Mouse (Mus musculus) megakaryocyte, embryonic 14.5 days (primary cell): Measurements from ENCODE around the gene Phf21a. TPM values are rescaled to one million over a fixed set of nuclear protein-coding genes. Genes with fewer than 3 reads are reported as not detected.
A peak's percentile ranks its signal among the peaks of the same experiment; 100 is the strongest.

ENCODE experiments used
- H3K27me3 ChIP-seq: replicated peaks from 2 replicates; pipeline ENCODE3; 2012; ENCODE audit warnings: inconsistent platforms
- H3K36me3 ChIP-seq: replicated peaks from 2 replicates; pipeline ENCODE3; 2012; ENCODE audit warnings: low read length, inconsistent platforms, mixed read lengths
- H3K4me1 ChIP-seq: 2 replicates; pipeline ENCODE4 v1.6.1; 2012; ENCODE audit warnings: inconsistent platforms
- H3K4me3 ChIP-seq: replicated peaks from 2 replicates; pipeline ENCODE3; 2012; ENCODE audit warnings: moderate library complexity, mild to moderate bottlenecking, inconsistent platforms
- H3K9me3 ChIP-seq: 2 replicates; pipeline ENCODE4 v1.6.1; 2012; ENCODE audit warnings: inconsistent platforms
- FLI1 ChIP-seq: IDR thresholded peaks from 2 replicates; pipeline ENCODE4 v1.6.1; 2012; ENCODE audit warnings: low read length, inconsistent platforms, mixed read lengths
- GATA1 ChIP-seq: IDR thresholded peaks from 3 replicates; pipeline ENCODE4 v1.6.1; 2012; ENCODE audit warnings: mixed read lengths, low read length, inconsistent platforms, borderline replicate concordance
- polyA plus RNA-seq: library from polyadenylated mRNA; stranded (reverse); fragments of >175 nt; gene quantifications from 2 replicates; pipeline ENCODE4 v1.2.3, GENCODE M21; 2012; ENCODE audit warnings: low replicate concordance; ENCODE audit not compliant: insufficient read depth

The Phf21a gene
- polyA plus RNA-seq, 1 experiment, result 19.0 TPM

DNA sequence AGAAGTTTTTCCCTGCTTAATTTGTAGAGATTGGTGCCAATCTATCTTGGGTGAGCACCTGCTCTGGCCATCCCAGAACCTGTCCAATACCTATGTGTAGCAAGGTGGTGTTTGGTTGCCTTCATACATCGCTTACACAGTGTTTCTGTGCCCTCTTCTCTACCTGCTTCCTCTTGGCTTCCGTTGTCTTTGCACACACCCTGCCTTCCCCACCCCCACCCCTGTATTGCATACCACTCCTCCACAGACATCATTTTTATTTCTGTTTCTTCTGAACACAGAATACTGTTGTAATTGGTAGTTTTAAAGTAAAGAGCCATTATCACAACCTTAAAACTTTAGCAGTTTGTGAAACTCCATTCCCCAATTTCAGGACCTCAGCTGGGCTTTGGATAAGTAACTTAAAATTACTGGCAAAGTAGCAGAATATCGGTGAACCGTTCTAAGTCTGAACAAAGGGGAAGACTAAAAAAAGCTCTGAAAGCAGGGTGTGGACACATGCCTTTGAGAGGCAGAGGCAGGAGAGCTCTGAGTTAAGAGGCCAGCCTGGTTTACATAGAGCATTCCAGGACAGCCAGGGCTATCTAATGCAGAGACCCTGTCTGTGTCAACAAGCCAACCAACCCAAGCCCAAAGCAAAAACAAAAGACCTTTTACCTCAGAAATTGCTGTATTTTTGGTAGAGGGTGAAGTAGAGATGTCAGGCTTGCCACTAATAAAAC lies 109.6 kb downstream of the Phf21a start:
- H3K4me1 ChIP-seq, result peaks cover 70% of the 10 kb centered on the region
- peaks cover 5% of the 10 kb centered on the region for H3K36me3 ChIP-seq
- peak overlapping the region; percentile 69 for H3K4me3 ChIP-seq
- H3K27me3 ChIP-seq, result no peaks in the 10 kb centered on the region
- TF ChIP-seq GATA1 (no peak), FLI1 (no peak)
- H3K9me3 ChIP-seq, result no peaks in the 10 kb centered on the region

DNA sequence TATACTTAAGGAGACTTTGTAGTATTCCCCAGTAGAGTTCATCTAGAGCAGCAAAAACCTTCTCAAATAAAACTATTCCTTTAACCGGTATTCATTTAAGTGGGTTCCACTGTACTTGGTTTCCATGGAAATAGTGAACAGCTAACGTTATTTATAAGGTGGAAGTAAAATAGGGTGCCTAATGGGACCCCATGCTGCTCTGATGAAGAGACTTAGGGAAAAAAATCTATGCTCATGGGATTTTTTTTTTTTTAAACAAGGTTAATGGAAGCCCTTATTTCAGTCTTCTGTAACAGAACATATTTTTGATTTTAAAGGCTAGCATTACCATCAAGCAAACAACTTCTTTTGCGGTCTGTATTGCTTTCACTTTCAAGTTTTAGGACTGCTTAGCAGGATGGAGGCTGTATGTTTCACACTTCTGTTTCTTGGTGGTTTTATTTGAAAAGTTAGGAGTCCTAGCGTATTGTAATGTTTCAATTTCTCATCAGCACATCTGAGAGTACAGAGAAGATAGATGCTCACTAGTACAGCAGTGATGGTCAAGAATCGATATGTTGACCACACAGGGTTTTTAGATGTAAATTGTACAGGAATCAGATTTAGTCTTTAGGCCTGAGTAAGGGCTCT lies 112.2 kb downstream of the Phf21a start:
- H3K4me3 ChIP-seq, result no peak overlapping the region
- H3K36me3 ChIP-seq, result peaks cover 3% of the 10 kb centered on the region
- no peaks in the 10 kb centered on the region for H3K27me3 ChIP-seq
- H3K4me1 ChIP-seq, result peaks cover 66% of the 10 kb centered on the region
- TF ChIP-seq FLI1 (no peak), GATA1 (no peak)
- no peaks in the 10 kb centered on the region for H3K9me3 ChIP-seq

DNA sequence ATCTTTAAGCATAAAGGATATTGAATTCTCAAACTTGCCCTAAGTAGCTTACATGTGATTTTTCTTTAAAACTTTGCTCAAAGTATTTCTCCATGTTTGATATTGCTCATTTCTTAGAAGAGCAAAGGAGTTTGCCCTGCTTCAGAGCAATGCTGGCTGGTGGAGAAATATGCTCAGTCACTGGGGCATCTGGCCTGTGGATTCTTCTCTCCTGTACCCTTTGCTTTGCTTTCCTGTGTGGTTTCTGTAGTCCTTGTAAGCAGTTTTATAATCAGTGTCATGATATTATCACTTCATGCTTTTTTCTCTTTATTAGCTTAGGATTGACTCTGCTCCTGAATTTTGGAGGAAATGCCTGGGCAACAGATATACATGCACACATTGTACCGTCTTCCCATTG lies 117.5 kb downstream of the Phf21a start:
- Histone ChIP-seq H3K36me3 (peaks cover 40% of the 10 kb centered on the region), H3K4me3 (no peak overlapping the region), H3K27me3 (no peaks in the 10 kb centered on the region), H3K4me1 (peaks cover 44% of the 10 kb centered on the region), H3K9me3 (no peaks in the 10 kb centered on the region)
- TF ChIP-seq FLI1, result no peak
- TF ChIP-seq GATA1, result no peak

DNA sequence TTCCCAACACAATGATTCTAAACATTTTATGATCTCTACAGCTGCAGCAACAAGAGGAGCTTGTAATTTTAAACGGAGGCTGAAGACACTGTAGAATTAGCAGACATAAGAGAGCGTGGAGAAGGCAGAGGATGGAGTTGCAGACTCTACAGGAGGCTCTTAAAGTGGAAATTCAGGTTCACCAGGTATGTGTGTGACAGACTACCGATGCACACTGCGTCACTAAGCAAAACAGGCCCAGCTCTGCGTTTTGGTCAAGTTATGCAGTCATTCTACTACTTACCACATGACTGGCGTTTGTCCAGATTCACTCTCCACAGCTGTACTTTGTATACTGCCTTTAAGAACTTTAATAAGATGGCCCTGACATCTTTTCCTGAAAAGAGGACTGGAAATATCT lies 128.5 kb downstream of the Phf21a start:
- H3K36me3 ChIP-seq, result peaks cover 73% of the 10 kb centered on the region
- no peak overlapping the region for H3K4me3 ChIP-seq
- peaks cover 22% of the 10 kb centered on the region for H3K4me1 ChIP-seq
- no peaks in the 10 kb centered on the region for H3K9me3 ChIP-seq
- TF ChIP-seq FLI1 (no peak), GATA1 (no peak)
- H3K27me3 ChIP-seq, result no peaks in the 10 kb centered on the region

DNA sequence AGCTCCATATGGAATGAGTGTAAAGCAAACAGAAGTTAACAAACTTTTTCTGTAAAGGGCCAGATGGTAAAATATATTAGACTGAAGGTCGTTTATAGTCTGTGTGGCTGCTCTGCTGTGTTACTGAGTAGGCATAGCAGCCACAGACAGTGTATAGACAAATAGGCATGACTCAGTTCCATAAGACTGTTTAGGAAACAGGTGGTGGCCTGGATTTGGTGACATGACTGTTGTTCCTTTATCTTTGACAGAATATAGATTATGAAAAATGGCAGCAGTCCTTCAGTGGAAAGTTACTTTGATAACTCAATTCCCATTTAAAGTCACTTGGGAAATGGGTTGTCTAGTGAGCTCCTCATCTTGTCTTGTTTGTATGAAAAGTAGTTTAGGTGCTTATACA lies 132.7 kb downstream of the Phf21a start:
- no peak for TF ChIP-seq FLI1
- peak; percentile 58; the same call in 1 of the 3 replicates for TF ChIP-seq GATA1
- H3K27me3 ChIP-seq, result no peaks in the 10 kb centered on the region
- H3K4me1 ChIP-seq, result peaks cover 34% of the 10 kb centered on the region
- peak overlapping the region; percentile 62 for H3K4me3 ChIP-seq
- peaks cover 76% of the 10 kb centered on the region for H3K36me3 ChIP-seq
- H3K9me3 ChIP-seq, result no peaks in the 10 kb centered on the region

DNA sequence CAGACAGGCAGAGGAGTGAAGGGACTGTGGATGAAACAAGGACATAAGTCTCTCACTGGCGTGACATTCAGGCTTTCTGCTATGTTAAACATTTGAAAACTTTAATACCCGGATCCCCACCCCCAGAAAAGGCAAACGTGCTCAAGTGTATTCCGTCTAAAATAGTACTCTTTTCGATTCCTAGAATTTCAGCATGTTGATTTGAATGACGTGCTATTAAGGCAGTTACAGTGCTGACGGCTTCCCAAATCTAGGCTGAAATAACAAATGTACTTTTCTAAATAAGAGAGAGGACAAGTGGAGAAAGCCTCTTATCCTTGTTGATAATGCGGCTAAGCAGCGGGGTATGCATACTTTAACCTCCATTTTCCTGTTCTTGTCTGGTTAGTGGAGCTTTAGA lies 137.1 kb downstream of the Phf21a start:
- TF ChIP-seq FLI1 (no peak), GATA1 (no peak)
- Histone ChIP-seq H3K4me1 (peaks cover 36% of the 10 kb centered on the region), H3K9me3 (no peaks in the 10 kb centered on the region), H3K36me3 (peaks cover 84% of the 10 kb centered on the region), H3K4me3 (no peak overlapping the region), H3K27me3 (no peaks in the 10 kb centered on the region)

DNA sequence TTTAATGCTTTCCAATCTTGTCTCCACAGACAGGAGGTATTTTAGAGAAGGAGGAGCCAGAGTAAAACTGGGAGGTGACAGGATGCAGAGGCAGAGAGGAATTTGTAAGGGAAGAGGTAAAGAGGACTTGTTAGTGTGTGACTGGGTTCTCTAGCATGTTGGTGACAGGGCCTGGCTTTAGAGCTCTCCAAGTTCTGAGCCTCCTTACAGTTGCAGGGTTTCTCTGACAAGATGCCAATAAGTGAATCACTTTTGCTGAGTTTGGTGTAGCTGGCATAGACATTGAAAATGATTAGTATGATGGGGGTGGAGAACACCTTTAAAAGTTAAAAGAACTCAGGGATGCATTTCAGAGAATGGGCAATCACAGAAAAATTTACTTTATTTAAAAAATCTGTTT lies 138.8 kb downstream of the Phf21a start:
- peaks cover 21% of the 10 kb centered on the region for H3K4me1 ChIP-seq
- H3K9me3 ChIP-seq, result no peaks in the 10 kb centered on the region
- TF ChIP-seq GATA1 (no peak), FLI1 (no peak)
- peaks cover 88% of the 10 kb centered on the region for H3K36me3 ChIP-seq
- no peaks in the 10 kb centered on the region for H3K27me3 ChIP-seq
- no peak overlapping the region for H3K4me3 ChIP-seq

DNA sequence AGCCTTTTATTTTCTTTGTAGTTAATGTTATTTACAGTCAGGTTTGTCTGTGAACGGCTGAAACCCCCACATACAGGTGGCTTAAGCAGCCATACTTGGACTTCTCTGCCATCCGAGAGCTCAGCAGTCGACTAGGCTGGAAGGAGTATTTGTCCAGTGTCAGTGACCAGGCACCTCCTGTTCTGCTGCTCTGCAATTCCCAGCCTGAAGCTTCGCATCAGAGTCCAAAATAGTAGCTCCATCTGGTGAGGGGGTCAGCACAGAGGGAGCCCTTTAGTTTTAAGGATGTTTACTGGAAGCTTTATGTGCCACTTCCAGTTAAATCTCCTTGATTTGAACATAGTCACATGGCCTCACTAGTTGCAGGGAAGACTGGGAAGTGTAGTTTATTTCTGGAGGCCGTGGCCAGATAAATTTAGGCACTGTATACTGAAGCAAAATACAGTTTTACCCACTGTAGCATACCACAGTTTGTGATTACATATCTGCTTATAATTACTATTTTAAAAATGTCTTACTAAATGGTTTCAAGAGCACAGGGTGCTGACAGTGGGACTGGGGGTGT lies 141.9 kb downstream of the Phf21a start:
- Histone ChIP-seq H3K9me3 (no peaks in the 10 kb centered on the region), H3K27me3 (no peaks in the 10 kb centered on the region), H3K36me3 (peaks cover 92% of the 10 kb centered on the region), H3K4me3 (no peak overlapping the region), H3K4me1 (peaks cover 21% of the 10 kb centered on the region)
- TF ChIP-seq FLI1 (no peak), GATA1 (no peak)

DNA sequence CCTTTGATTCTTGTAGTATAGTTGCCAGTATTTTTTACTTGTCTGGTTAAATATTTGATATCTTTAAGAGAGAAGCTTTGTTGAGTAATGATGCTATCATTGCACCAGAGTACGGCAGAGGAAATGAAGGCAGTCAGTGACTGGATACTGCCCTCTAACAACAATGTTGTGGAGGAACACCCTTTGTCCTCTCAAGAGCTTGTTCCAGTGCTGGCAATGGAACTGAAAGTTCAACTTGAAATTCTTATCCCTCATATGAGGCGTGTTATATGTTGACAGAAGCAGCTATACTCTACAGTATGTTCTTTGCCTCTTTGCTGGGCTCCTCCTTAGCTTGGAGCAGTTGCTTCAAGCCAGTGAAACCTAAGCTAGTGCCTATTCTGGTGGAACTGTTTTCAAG lies 147.4 kb downstream of the Phf21a start:
- TF ChIP-seq GATA1 (no peak), FLI1 (no peak)
- H3K4me3 ChIP-seq, result no peak overlapping the region
- H3K4me1 ChIP-seq, result peaks cover 39% of the 10 kb centered on the region
- peaks cover 78% of the 10 kb centered on the region for H3K36me3 ChIP-seq
- H3K27me3 ChIP-seq, result no peaks in the 10 kb centered on the region
- no peaks in the 10 kb centered on the region for H3K9me3 ChIP-seq

DNA sequence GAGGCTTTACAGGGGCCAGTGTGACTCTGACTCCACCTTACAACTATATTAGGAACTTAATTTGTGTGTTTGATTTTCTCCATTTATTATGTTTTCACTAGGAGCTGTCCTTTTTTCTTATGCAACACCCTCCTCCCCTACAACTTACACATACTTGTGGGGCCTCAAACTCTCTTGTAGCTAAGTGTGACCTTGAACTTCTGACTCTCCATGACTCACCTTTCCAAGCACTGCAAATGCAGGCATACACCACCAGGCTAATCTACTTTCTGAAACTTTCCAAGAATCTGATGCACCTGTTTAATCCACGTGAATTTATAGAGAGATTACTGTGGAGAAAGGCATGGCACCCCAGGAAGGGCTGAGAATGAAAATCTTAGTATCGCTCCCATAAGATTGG lies 147.9 kb downstream of the Phf21a start:
- peaks cover 39% of the 10 kb centered on the region for H3K4me1 ChIP-seq
- H3K9me3 ChIP-seq, result no peaks in the 10 kb centered on the region
- TF ChIP-seq GATA1, result no peak
- no peak for TF ChIP-seq FLI1
- H3K4me3 ChIP-seq, result no peak overlapping the region
- H3K27me3 ChIP-seq, result no peaks in the 10 kb centered on the region
- H3K36me3 ChIP-seq, result peaks cover 74% of the 10 kb centered on the region
